8 mouse cellular contexts compared by ENCODE assay signal in genomic region chrX:37110193-37110880, GRCm38 (mm10). TPM values are rescaled to one million over a fixed set of nuclear protein-coding genes. Genes with fewer than 3 reads are reported as not detected.
A peak's percentile ranks its signal among the peaks of the same experiment; 100 is the strongest.
DNase-seq lines count a peak whose midpoint lies in the region; ATAC-seq lines count a peak whose summit lies in the region.

Upf3b (minus strand) TSS chrX:37110322.

- peak within 1 kb of the TSS; percentile 49 to 88 for H3K4me3 ChIP-seq in heart, embryonic 14.5 days (ENCODE audit: control insufficient read depth in 1 of 2, insufficient read depth in 1 of 2, low read depth in 1 of 2, low read length in 2 of 2)
- H3K4me3 ChIP-seq in liver, embryonic 13.5 days (replicated peaks), result peak within 1 kb of the TSS; percentile 68
- H3K4me3 ChIP-seq in stomach, embryonic 16.5 days (replicated peaks; ENCODE audit: low read length), result peak within 1 kb of the TSS; percentile 61

- DNase-seq in c-Kit-negative CD71-positive TER-119-positive erythroid progenitor cells, embryonic 14.5 days (ENCODE audit: low read depth, low spot score), result peak; percentile 89
- DNase-seq in fibroblast of lung, adult 2 months (ENCODE audit: low read depth), result peak; percentile 90
- peak; percentile 95 for DNase-seq in kidney, postnatal 14 days
- DNase-seq in liver, embryonic 13.5 days, result peak; percentile 90
- peak; percentile 83 for DNase-seq in neural tube, embryonic 10.5 days (ENCODE audit: extremely low spot score, low spot score)

- peak within 1 kb of the TSS; percentile 85 to 96 for H3K27ac ChIP-seq in heart, embryonic 14.5 days (replicated peaks in 1 of 2; ENCODE audit: control insufficient read depth in 1 of 2, insufficient read depth in 1 of 2, low read depth in 2 of 2, low read length in 2 of 2)
- peak within 1 kb of the TSS; percentile 88 for H3K27ac ChIP-seq in liver, embryonic 13.5 days
- peak within 1 kb of the TSS; percentile 81 for H3K27ac ChIP-seq in stomach, embryonic 16.5 days (ENCODE audit: low read length)

- no peaks in the 10 kb centered on the region for H3K36me3 ChIP-seq in heart, embryonic 14.5 days (ENCODE audit: control insufficient read depth, insufficient read depth, low read length)
- 0 out of 2 replicates have a peak, but pooled peaks cover 8% of the 10 kb centered on the region for H3K36me3 ChIP-seq in liver, embryonic 13.5 days
- H3K36me3 ChIP-seq in stomach, embryonic 16.5 days (ENCODE audit: control insufficient read depth, insufficient read depth, low read length), result no peaks in the 10 kb centered on the region

- H3K4me2 ChIP-seq in heart, embryonic 14.5 days (ENCODE audit: low read length), result peak within 1 kb of the TSS; percentile 75
- H3K4me2 ChIP-seq in liver, embryonic 13.5 days, result peak within 1 kb of the TSS; percentile 77
- peak within 1 kb of the TSS; percentile 65 for H3K4me2 ChIP-seq in stomach, embryonic 16.5 days (ENCODE audit: low read depth, low read length)

- peak; percentile 97 for ATAC-seq in CD4-positive, CD25-positive, alpha-beta regulatory T cell, adult 4 months
- ATAC-seq in heart, embryonic 14.5 days (ENCODE audit: insufficient number of reproducible peaks, insufficient read depth, low FRiP score, low read depth), result peak; percentile 99
- peak; percentile 96 for ATAC-seq in liver, embryonic 13.5 days (ENCODE audit: low read depth)
- peak; percentile 99 for ATAC-seq in stomach, embryonic 16.5 days (ENCODE audit: insufficient read depth, low FRiP score)

- no peaks in the 10 kb centered on the region for H3K9me3 ChIP-seq in heart, embryonic 14.5 days (ENCODE audit: control insufficient read depth, low read length)
- H3K9me3 ChIP-seq in liver, embryonic 13.5 days (replicated peaks), result no peaks in the 10 kb centered on the region
- H3K9me3 ChIP-seq in stomach, embryonic 16.5 days (replicated peaks; ENCODE audit: control insufficient read depth, low read length), result no peaks in the 10 kb centered on the region

- no peaks in the 10 kb centered on the region for H3K27me3 ChIP-seq in heart, embryonic 14.5 days (ENCODE audit: control insufficient read depth, insufficient read depth, low read length)
- H3K27me3 ChIP-seq in liver, embryonic 13.5 days, result no peaks in the 10 kb centered on the region
- H3K27me3 ChIP-seq in stomach, embryonic 16.5 days (ENCODE audit: control insufficient read depth, insufficient read depth, low read length), result no peaks in the 10 kb centered on the region

- peaks cover 0 to 5% of the 10 kb centered on the region in 2 experiments; a peak in 1 of 4 replicates for H3K4me1 ChIP-seq in heart, embryonic 14.5 days (ENCODE audit: control insufficient read depth in 2 of 2, insufficient read depth in 2 of 2, low read length in 2 of 2)
- peaks cover 4% of the 10 kb centered on the region for H3K4me1 ChIP-seq in liver, embryonic 13.5 days (replicated peaks)
- H3K4me1 ChIP-seq in stomach, embryonic 16.5 days (ENCODE audit: control insufficient read depth, insufficient read depth, low read length), result no peaks in the 10 kb centered on the region

- WGBS in heart, embryonic 14.5 days, result 18% methylated on average over 30 of the region's 30 CpGs
- WGBS in liver, embryonic 13.5 days (ENCODE audit: insufficient replicate concordance), result 10% methylated on average over 30 of the region's 30 CpGs
- 16% methylated on average over 30 of the region's 30 CpGs for WGBS in stomach, embryonic 16.5 days

- peak within 1 kb of the TSS; percentile 75 for H3K9ac ChIP-seq in heart, embryonic 14.5 days (ENCODE audit: low read length)
- H3K9ac ChIP-seq in liver, embryonic 13.5 days, result peak within 1 kb of the TSS; percentile 78
- peak within 1 kb of the TSS; percentile 74 for H3K9ac ChIP-seq in stomach, embryonic 16.5 days (ENCODE audit: low read length)

RNA-seq across cellular contexts. Expression of gene Upf3b, which starts in this region (rescaled TPM):
- 10 to 100 TPM; 34.4 to 38.5 TPM for polyA plus RNA-seq in CD4-positive, CD25-positive, alpha-beta regulatory T cell, adult 4 months (2017; shearing (Covaris generic))
- 14.3 and 14.9 TPM in 2 replicates for polyA plus RNA-seq in heart, embryonic 14.5 days (2014; fragmentation: Nextera tagmentation; extraction: Ambion mirVana)
- 13.0 and 14.7 TPM in 2 replicates for polyA plus RNA-seq in liver, embryonic 13.5 days (2015; fragmentation: Nextera tagmentation; extraction: Ambion mirVana)
- 15.4 and 19.4 TPM in 2 replicates for polyA plus RNA-seq in stomach, embryonic 16.5 days (2015; fragmentation: Nextera tagmentation; extraction: Ambion mirVana)

Comparison
In these comparisons a context has a peak if more than half of its experiments do, and no peak if none do; other contexts are left out.
1. Peak in every context shown above with its lines: DNase-seq, ATAC-seq, H3K4me3 ChIP-seq and H3K27ac ChIP-seq.